7 mouse cellular contexts compared by ENCODE assay signal in genomic region chr11:23305101-23305672, GRCm38 (mm10). TPM values are rescaled to one million over a fixed set of nuclear protein-coding genes. Genes with fewer than 3 reads are reported as not detected.
DNase-seq lines count a peak whose midpoint lies in the region; ATAC-seq and TF ChIP-seq lines count a peak whose summit lies in the region.
"Not testable (repeated sequence)": the region's sequence is repeated elsewhere in the genome, so short reads cannot be mapped to it uniquely, and the experiment has no call there.

No protein-coding gene starts in this region.

- not testable (repeated sequence) for H3K4me1 ChIP-seq in MEL (ENCODE audit: control insufficient read depth in 1 of 2, insufficient read depth in 2 of 2, low read length in 2 of 2); cortical plate, adult 2 months (ENCODE audit: control insufficient read depth, insufficient read depth, low read length); forebrain, postnatal 0 days (ENCODE audit: insufficient read depth); limb, embryonic 11.5 days (ENCODE audit: control insufficient read depth, insufficient read depth, low read length); lung, postnatal 0 days (ENCODE audit: insufficient read depth, low read depth, low read length)
- H3K4me1 ChIP-seq in hindbrain, embryonic 15.5 days (replicated peaks), result peaks cover 22% of the 10 kb centered on the region
- peaks cover 12% of the 10 kb centered on the region for H3K4me1 ChIP-seq in neural tube, embryonic 14.5 days (ENCODE audit: control insufficient read depth, insufficient read depth, low read length)

- peak overlapping the region; percentile 50 for H3K4me2 ChIP-seq in forebrain, postnatal 0 days (ENCODE audit: low read depth)
- peak overlapping the region; percentile 62 for H3K4me2 ChIP-seq in hindbrain, embryonic 15.5 days
- peak overlapping the region; percentile 46 for H3K4me2 ChIP-seq in limb, embryonic 11.5 days (ENCODE audit: low read depth, severe bottlenecking)
- peak overlapping the region; percentile 65 for H3K4me2 ChIP-seq in lung, postnatal 0 days (replicated peaks; ENCODE audit: low read depth, low read length)
- H3K4me2 ChIP-seq in neural tube, embryonic 14.5 days (ENCODE audit: low read depth, low read length), result peak overlapping the region; percentile 37

- H3K9ac ChIP-seq in MEL (ENCODE audit: control insufficient read depth, low read depth, low read length, poor library complexity, severe bottlenecking), result peak overlapping the region; percentile 98
- H3K9ac ChIP-seq in forebrain, postnatal 0 days, result peak overlapping the region; percentile 95
- H3K9ac ChIP-seq in hindbrain, embryonic 15.5 days, result peak overlapping the region; percentile 88
- H3K9ac ChIP-seq in limb, embryonic 11.5 days (ENCODE audit: low read length), result peak overlapping the region; percentile 82; the same call in 1 of the 2 replicates
- not testable (repeated sequence) for H3K9ac ChIP-seq in lung, postnatal 0 days (replicated peaks; ENCODE audit: low read depth)
- peak overlapping the region; percentile 78; the same call in 1 of the 2 replicates for H3K9ac ChIP-seq in neural tube, embryonic 14.5 days (replicated peaks; ENCODE audit: low read depth, low read length)

- TF ChIP-seq RAD21 in MEL (IDR thresholded peaks at IDR 0.05; ENCODE audit: low read depth, low read length), result not testable (repeated sequence)

- peak in 1 of 3 experiments; percentile 7; a peak in 1 of 6 replicates for TF ChIP-seq CTCF in MEL (IDR thresholded peaks at IDR 0.05 in 2 of 3, conservative IDR thresholded peaks at IDR 0.05 in 1 of 3; ENCODE audit: control insufficient read depth in 1 of 3, insufficient read depth in 1 of 3, low read depth in 2 of 3, low read length in 3 of 3, poor library complexity in 1 of 3, severe bottlenecking in 1 of 3)
- not testable (repeated sequence) for TF ChIP-seq CTCF in cortical plate, adult 2 months (IDR thresholded peaks at IDR 0.05; ENCODE audit: extremely low read depth, insufficient read depth, low read length); forebrain, postnatal 0 days (IDR thresholded peaks at IDR 0.05; ENCODE audit: low read depth); lung, postnatal 0 days (IDR thresholded peaks at IDR 0.05)

- not testable (repeated sequence) for TF ChIP-seq POLR2A in MEL (IDR thresholded peaks at IDR 0.05; ENCODE audit: control insufficient read depth in 1 of 2, insufficient read depth in 1 of 2, low read depth in 1 of 2, low read length in 2 of 2, poor library complexity in 1 of 2); cortical plate, adult 2 months (IDR thresholded peaks at IDR 0.05; ENCODE audit: extremely low read depth, insufficient read depth, low read length)

- ATAC-seq in forebrain, postnatal 0 days; hindbrain, embryonic 15.5 days (ENCODE audit: low FRiP score, low read depth); limb, embryonic 11.5 days (ENCODE audit: insufficient number of reproducible peaks, low FRiP score, low TSS enrichment, low read depth); lung, postnatal 0 days; neural tube, embryonic 14.5 days (ENCODE audit: low read depth): not testable (repeated sequence)

- H3K9me3 ChIP-seq in MEL (replicated peaks; ENCODE audit: insufficient read depth, low read length); forebrain, postnatal 0 days (ENCODE audit: low read length); hindbrain, embryonic 15.5 days; limb, embryonic 11.5 days (ENCODE audit: control insufficient read depth, low read length); lung, postnatal 0 days (ENCODE audit: low read length); neural tube, embryonic 14.5 days (ENCODE audit: control insufficient read depth, low read length): not testable (repeated sequence)

- TF ChIP-seq EP300 in MEL (IDR thresholded peaks at IDR 0.05; ENCODE audit: low read depth in 1 of 2, low read length in 2 of 2); lung, postnatal 0 days (IDR thresholded peaks at IDR 0.05): not testable (repeated sequence)

- H3K27me3 ChIP-seq in MEL (ENCODE audit: control insufficient read depth in 1 of 2, insufficient read depth in 2 of 2, low read length in 2 of 2); forebrain, postnatal 0 days (ENCODE audit: insufficient read depth, low read length); hindbrain, embryonic 15.5 days; limb, embryonic 11.5 days (ENCODE audit: control insufficient read depth, insufficient read depth, low read length); lung, postnatal 0 days (replicated peaks; ENCODE audit: insufficient read depth, low read length); neural tube, embryonic 14.5 days (ENCODE audit: control insufficient read depth, insufficient read depth, low read length): not testable (repeated sequence)

- H3K27ac ChIP-seq in MEL (ENCODE audit: control insufficient read depth, low read depth, low read length), result peak overlapping the region; percentile 98
- peak overlapping the region; percentile 86; the same call in 1 of the 2 replicates for H3K27ac ChIP-seq in cortical plate, adult 2 months (ENCODE audit: insufficient read depth, low read length)
- peak overlapping the region; percentile 99 for H3K27ac ChIP-seq in forebrain, postnatal 0 days (ENCODE audit: low read depth, low read length)
- peak overlapping the region; percentile 100 for H3K27ac ChIP-seq in hindbrain, embryonic 15.5 days (replicated peaks)
- not testable (repeated sequence) for H3K27ac ChIP-seq in limb, embryonic 11.5 days (replicated peaks; ENCODE audit: low read depth, low read length)
- peak overlapping the region; percentile 98 for H3K27ac ChIP-seq in lung, postnatal 0 days (ENCODE audit: low read length)
- H3K27ac ChIP-seq in neural tube, embryonic 14.5 days (ENCODE audit: low read depth, low read length), result peak overlapping the region; percentile 98

- DNase-seq in MEL (ENCODE audit: low read depth, low spot score), result peak; percentile 76
- peak; percentile 6 for DNase-seq in forebrain, postnatal 0 days
- DNase-seq in limb, embryonic 11.5 days (ENCODE audit: low spot score); lung, postnatal 0 days (ENCODE audit: low spot score): not testable (repeated sequence)

- peaks cover 3 to 22% of the 10 kb centered on the region in 2 experiments for H3K36me3 ChIP-seq in MEL (ENCODE audit: control insufficient read depth in 1 of 2, insufficient read depth in 2 of 2, low read length in 2 of 2)
- H3K36me3 ChIP-seq in forebrain, postnatal 0 days (ENCODE audit: insufficient read depth); hindbrain, embryonic 15.5 days; limb, embryonic 11.5 days (ENCODE audit: control insufficient read depth, insufficient read depth, low read length); lung, postnatal 0 days (ENCODE audit: insufficient read depth, low read length); neural tube, embryonic 14.5 days (ENCODE audit: control insufficient read depth, insufficient read depth, low read length): not testable (repeated sequence)

- H3K79me2 ChIP-seq in MEL (ENCODE audit: control insufficient read depth, insufficient read depth, low read length, poor library complexity), result peaks cover 33% of the 10 kb centered on the region

- WGBS in forebrain, postnatal 0 days, result 38% methylated on average over 10 of the region's 10 CpGs
- 33% methylated on average over 10 of the region's 10 CpGs for WGBS in hindbrain, embryonic 15.5 days
- 39% methylated on average over 10 of the region's 10 CpGs for WGBS in limb, embryonic 11.5 days
- 30% methylated on average over 10 of the region's 10 CpGs for WGBS in lung, postnatal 0 days
- WGBS in neural tube, embryonic 14.5 days, result 38% methylated on average over 10 of the region's 10 CpGs

- peak overlapping the region; percentile 76 to 86 for H3K4me3 ChIP-seq in MEL (ENCODE audit: control insufficient read depth in 1 of 2, insufficient read depth in 1 of 2, low read depth in 2 of 2, low read length in 2 of 2)
- H3K4me3 ChIP-seq in cortical plate, adult 2 months (ENCODE audit: insufficient read depth, low read length), result peak overlapping the region; percentile 36
- H3K4me3 ChIP-seq in forebrain, postnatal 0 days (ENCODE audit: low read depth, low read length), result peak overlapping the region; percentile 95
- H3K4me3 ChIP-seq in hindbrain, embryonic 15.5 days, result peak overlapping the region; percentile 86
- peak overlapping the region; percentile 80 for H3K4me3 ChIP-seq in limb, embryonic 11.5 days (ENCODE audit: low read depth, low read length)
- peak overlapping the region; percentile 94 for H3K4me3 ChIP-seq in lung, postnatal 0 days (ENCODE audit: low read depth, low read length)
- H3K4me3 ChIP-seq in neural tube, embryonic 14.5 days (ENCODE audit: low read depth, low read length), result peak overlapping the region; percentile 85

RNA-seq across cellular contexts. Expression of gene Usp34, which starts 1.5 kb away (rescaled TPM):
- total RNA-seq in MEL (2012; rRNA removed), result 30.4 and 36.8 TPM in 2 replicates
- polyA plus RNA-seq in MEL (2012; ENCODE audit: insufficient read depth in 1 of 2, insufficient read length in 2 of 2, low read depth in 1 of 2, low replicate concordance in 2 of 2, missing spikeins in 1 of 2), result 10 to 100 TPM; 34.9 to 36.6 TPM
- 50.7 and 51.2 TPM in 2 replicates for polyA plus RNA-seq in cortical plate, adult 2 months (2012; rRNA removed)
- 94.0 and 126 TPM in 2 replicates for total RNA-seq in forebrain, postnatal 0 days (2014; rRNA removed)
- 18.5 and 24.5 TPM in 2 replicates for polyA plus RNA-seq in forebrain, postnatal 0 days (2015; fragmentation: Nextera tagmentation; extraction: Ambion mirVana)
- 28.4 and 30.5 TPM in 2 replicates for polyA plus RNA-seq in hindbrain, embryonic 15.5 days (2015; fragmentation: Nextera tagmentation; extraction: Ambion mirVana)
- 35.9 and 36.9 TPM in 2 replicates for polyA plus RNA-seq in limb, embryonic 11.5 days (2014; fragmentation: Nextera tagmentation; extraction: Ambion mirVana)
- 15.3 and 22.0 TPM in 2 replicates for polyA plus RNA-seq in lung, postnatal 0 days (2015; fragmentation: Nextera tagmentation; extraction: Ambion mirVana)
- 49.7 and 54.0 TPM in 2 replicates for polyA plus RNA-seq in neural tube, embryonic 14.5 days (2014; fragmentation: Nextera tagmentation; extraction: Ambion mirVana)

RNA-seq across cellular contexts. Expression of gene Xpo1, which starts 49.3 kb away (rescaled TPM):
- 119 and 143 TPM in 2 replicates for total RNA-seq in MEL (2012; rRNA removed)
- polyA plus RNA-seq in MEL (2012; ENCODE audit: insufficient read depth in 1 of 2, insufficient read length in 2 of 2, low read depth in 1 of 2, low replicate concordance in 2 of 2, missing spikeins in 1 of 2), result 100 to 1,000 TPM in 1 of 2 experiments, 10 to 100 TPM in 1; 95.0 to 276 TPM
- polyA plus RNA-seq in cortical plate, adult 2 months (2012; rRNA removed), result 32.8 and 33.9 TPM in 2 replicates
- total RNA-seq in forebrain, postnatal 0 days (2014; rRNA removed), result 83.3 and 103 TPM in 2 replicates
- polyA plus RNA-seq in forebrain, postnatal 0 days (2015; fragmentation: Nextera tagmentation; extraction: Ambion mirVana), result 29.5 and 42.3 TPM in 2 replicates
- polyA plus RNA-seq in hindbrain, embryonic 15.5 days (2015; fragmentation: Nextera tagmentation; extraction: Ambion mirVana), result 67.6 and 71.7 TPM in 2 replicates
- 179 and 195 TPM in 2 replicates for polyA plus RNA-seq in limb, embryonic 11.5 days (2014; fragmentation: Nextera tagmentation; extraction: Ambion mirVana)
- 17.3 and 21.8 TPM in 2 replicates for polyA plus RNA-seq in lung, postnatal 0 days (2015; fragmentation: Nextera tagmentation; extraction: Ambion mirVana)
- 88.5 and 93.6 TPM in 2 replicates for polyA plus RNA-seq in neural tube, embryonic 14.5 days (2014; fragmentation: Nextera tagmentation; extraction: Ambion mirVana)

Comparison
In these comparisons a context has a peak if more than half of its experiments do, and no peak if none do; other contexts are left out.
1. H3K4me3 ChIP-seq: peak in every context shown above with its lines; median percentile 95 in forebrain, postnatal 0 days; 94 in lung, postnatal 0 days; 86 in hindbrain, embryonic 15.5 days; 85 in neural tube, embryonic 14.5 days; 81 in MEL; 80 in limb, embryonic 11.5 days; 36 in cortical plate, adult 2 months.